Mouse (Mus musculus) heart, postnatal 4 days (tissue): ENCODE measurements around the gene Gin1. TPM values are rescaled to one million over a fixed set of nuclear protein-coding genes. Genes with fewer than 3 reads are reported as not detected.
A peak's percentile ranks its signal among the peaks of the same experiment; 100 is the strongest.
"Not testable (repeated sequence)": the region's sequence is repeated elsewhere in the genome, so short reads cannot be mapped to it uniquely, and the experiment has no call there.

Source experiments
- DNase-seq: peaks from one replicate; pipeline ENCODE4 v3.0.0; 2021
- total RNA-seq, 2 experiments: library from RNA; stranded (reverse); gene quantifications; 2 replicates each; pipeline ENCODE4 v1.2.3; 2021

Gene Gin1
- 1 to 10 TPM; 8.1 to 8.8 TPM for total RNA-seq

DNA sequence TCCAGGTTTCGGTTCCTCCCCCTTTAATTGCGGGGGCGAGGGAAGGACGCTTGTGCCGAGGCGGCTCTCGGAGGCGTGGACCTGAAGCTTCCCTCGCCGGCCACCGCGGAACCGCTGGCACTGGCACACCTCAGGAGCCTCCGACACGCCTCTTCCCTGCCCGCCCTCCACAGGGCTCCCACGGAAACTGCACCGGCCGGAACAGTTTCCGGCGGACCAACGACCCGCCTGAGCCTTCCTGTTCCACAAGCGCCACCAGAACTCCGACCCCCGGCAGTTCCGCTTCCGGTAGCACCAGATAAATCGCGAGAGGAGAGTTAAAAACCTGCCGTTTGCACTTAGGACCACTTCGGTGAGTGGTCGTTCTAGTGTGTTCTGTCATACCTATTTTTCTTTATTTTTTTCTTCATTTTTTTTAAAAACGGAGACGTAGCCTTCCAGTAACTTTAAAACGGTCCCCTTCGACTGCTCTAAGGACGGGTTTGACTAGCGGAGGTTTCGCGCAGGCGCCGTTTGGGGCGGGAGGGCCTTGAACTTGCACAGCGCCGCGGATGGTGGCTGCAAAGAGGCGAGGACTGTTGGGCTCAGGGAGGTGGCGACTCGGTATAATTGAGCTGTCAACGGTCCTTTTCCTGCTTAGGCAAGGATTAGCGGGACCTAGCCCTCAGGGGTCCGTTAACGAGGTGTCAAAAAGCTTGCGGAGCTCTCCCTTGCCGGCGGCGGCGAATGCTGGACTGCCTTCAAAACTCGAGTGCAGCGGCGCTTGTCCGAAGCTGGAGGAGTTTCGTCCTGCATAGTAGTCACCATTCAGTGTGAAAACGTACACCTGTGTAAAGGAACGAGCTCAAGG, at the start of gene Gin1, which contains the start of gene Ppip5k2:
Gin1 (plus strand) TSS at position 269 of the 850 bp plus-strand sequence.
Ppip5k2 (minus strand) TSS at position 508 of the 850 bp plus-strand sequence.
- DNase-seq: peak; percentile 96

DNA sequence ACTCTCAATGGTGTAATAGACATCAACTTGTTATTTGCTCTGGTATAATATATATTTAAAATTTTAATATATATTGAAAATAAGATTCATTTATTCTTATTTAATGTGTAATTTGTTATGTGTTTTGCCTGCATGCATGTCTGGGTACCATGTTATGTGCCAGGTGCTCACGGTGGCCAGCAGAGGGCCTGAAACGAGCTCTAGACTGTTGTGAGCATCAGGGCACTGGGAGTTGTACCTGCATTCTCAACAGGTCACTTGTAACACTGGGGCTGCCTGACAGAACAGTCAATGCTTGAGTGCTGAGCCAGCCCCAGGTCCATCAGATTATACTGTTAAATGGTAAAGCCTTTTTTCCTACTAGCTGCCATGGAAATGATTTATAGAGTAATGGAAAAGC, 43.2 kb upstream of the Gin1 start:
- peak; percentile 13 for DNase-seq

DNA sequence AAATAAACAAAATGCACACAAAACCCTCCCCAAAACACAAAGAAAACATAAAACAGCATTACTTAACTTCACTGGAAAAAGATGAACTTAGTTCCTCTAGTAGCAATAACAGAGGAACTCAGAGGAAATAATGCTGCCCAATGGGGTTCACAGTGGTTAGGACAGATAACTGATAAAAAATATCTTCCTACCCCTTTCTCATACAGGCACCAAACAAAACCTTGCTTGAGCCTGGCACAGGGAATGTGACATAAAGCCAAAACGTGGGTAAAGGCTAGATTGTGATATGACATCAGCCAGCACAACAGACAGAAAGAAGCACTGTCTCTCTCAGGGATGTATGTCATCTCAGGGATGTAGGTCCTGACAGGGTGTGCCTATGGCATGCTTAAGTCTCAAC, 40.6 kb upstream of the Gin1 start:
- no peak for DNase-seq

DNA sequence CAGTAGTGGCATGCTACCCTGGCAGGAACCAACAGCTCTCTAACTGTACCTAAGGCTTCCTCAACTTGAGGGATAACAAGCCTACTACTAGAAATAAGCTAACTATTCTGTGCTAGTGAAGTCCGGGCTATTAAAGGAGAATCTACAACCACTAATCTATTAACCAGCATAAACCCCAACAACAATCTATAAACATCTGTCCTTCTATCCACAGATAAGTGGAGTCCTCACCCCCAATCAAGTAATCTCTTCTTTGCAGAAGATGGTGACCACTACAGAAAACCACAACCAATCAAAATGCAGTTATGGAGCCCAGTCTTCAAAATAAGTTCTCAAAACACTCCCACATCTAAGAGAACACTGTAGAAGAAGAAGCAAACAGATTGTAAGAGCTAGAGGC, 26.9 kb upstream of the Gin1 start:
- DNase-seq: no peak

DNA sequence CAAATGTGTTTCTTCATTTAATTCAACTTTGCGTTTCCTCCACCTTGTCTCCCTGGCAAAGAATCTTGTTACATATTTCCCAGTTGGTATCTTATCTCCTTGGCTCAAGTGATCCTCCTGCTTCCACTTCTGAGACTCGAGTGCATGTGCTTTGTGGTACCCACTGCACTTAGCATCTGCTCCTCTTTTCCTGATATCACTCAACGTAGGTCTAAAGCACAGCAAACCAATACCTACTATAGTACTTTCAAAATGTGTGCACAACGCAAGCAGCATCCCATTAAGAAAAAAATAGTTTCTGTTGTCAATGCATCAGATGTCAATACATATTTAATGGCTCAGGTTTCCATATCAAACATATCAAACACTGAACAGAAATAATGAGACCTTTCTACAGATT, 24.3 kb upstream of the Gin1 start:
- no peak for DNase-seq

DNA sequence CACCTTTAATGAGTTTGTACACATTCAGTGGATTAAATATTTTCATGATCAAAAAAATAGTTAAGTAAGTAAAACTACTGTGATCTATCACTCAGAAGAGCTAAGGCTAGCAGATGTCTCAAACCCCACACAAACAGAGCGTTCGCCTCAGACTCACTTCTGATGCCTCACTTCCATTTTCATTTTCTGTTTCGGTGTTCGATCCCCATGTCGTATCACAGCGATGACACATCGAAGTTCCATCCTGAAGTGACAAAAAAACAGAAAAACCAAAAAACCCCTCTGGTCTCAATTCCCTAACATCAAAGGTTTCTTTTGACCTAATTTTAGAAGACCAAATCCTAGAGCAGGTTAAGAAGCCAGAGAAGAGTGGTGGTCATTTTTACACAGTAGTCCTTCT, 23.7 kb upstream of the Gin1 start:
- DNase-seq: no peak

DNA sequence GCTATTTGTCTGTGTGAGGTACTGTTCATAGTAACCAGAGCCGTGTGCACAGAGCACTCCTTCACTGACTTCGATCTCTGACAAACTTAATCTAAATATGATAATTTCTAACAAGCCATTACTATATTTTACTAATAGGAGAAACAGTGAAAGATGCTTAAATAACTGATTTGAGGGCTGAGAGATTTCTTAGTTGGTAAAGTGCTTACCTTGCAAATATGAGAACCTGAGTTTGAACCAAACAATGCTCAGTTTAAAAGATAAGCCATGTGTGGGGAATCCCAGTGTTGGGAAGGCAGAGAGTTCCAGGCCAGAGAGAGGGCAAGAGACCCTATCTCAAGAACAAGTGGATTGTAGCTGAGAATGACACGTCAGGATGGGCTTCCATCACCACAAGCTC, 21.8 kb upstream of the Gin1 start:
- no peak for DNase-seq

DNA sequence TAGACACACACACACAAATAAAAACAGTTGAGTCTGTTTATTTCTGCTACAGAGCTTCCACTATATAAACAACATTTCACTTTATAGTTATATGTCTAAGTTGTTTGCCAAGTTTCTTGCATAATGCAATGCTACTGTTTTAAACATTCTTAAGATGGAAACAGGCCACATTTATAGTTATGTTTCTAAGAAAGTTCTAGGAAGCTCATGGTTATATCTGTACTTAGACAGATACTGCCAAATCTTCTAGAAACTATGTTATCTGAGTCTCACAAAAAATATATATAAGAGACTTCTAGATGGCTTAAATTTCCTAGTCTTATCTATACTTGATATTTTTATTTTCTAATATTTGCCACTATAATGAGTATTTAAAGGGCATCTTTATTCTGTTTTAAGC, 16.8 kb upstream of the Gin1 start:
- no peak for DNase-seq

DNA sequence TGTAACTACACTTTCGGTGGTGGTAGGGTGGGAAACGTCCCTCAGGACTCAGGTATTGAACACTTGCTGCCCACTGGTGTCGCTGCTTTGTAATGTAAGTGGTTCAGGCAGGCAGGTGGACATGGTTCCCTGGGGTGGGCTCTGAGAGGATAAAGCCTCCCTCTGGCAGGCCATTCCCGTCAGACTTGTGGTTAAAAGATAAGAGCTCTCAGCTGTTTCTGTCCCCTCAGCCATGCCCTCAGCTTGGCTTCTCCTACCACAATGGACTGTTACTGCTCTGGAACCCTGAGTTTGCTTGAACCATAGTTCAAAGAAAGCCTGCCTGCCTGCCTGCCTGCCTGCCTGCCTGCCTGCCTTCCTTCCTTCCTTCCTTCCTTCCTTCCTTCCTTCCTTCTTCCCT, 15.6 kb upstream of the Gin1 start:
- no peak for DNase-seq

DNA sequence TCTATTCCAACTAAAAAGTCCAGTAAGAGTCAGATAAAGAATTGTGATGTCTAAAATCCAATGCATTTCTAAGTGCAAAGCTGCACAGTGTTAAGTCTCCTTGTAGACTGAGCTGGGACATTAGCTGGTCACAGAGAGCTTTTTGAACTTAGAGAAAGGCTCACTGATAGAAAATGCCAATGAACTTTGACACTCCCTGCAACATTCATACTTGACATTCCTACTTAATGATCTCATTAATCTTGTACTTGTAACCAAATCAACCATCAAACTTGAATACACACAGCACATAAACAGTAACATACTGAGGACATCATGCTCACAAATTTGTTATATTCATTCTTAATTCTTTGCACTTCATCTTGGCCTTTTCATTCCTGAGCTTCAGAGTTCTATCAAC, 10.1 kb upstream of the Gin1 start:
- DNase-seq: no peak

DNA sequence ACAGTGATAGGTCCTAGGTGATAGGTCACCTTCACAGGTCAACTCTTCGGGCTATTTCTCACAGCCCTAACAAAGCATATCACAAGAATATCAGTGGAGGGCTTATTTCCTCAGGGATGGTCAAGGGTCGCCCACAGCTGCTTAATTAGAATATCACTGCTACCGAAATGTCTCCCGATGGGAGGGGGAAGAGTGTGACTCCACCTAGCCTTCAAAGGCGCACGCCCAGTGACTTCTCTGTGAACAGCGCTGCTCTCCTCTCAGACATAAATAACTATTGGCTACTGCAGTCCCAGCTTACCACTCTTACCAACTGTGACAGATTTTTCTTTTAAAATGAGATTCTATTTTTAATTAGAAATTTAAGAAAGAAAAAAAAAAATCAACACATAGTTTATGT, 9.4 kb upstream of the Gin1 start:
- DNase-seq: peak; percentile 33

DNA sequence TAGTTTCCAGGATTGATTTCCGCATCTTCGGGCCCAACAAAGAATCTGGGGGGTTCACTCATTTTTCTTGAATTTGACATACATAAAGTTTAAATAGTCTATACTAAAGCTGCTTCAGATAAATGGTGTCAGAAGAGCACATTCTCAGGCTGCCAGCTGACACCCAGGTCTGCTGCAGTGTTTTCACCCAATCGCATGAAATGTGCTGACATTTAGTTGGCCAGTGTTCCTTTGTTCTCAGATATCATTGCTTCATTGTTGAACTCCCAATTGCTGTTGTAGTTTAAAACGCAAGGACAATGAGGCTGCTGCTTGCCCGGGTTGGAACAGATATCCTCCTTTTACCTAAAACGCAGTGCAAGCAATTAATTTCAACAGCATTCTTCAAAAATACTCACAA, 8.5 kb upstream of the Gin1 start:
- peak; percentile 42 for DNase-seq

DNA sequence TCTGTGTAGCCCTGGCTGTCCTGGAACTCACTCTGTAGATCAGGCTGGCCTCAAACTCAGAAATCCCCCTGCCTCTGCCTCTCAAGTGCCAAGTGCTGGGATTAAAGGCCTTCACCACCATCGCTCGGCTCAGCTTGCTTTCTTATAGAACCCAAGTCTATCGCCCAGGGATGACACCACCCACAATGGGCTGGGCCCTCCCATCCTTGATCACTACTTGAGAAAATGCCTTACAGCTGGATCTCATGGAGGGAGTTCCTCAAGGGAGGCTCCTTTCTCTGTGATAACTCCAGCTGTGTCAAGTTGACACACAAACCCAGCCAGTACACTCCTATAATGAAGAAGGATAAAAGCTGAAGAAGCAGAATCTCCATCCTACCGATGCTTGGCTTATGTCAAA, 4.3 kb upstream of the Gin1 start:
- not testable (repeated sequence) for DNase-seq

DNA sequence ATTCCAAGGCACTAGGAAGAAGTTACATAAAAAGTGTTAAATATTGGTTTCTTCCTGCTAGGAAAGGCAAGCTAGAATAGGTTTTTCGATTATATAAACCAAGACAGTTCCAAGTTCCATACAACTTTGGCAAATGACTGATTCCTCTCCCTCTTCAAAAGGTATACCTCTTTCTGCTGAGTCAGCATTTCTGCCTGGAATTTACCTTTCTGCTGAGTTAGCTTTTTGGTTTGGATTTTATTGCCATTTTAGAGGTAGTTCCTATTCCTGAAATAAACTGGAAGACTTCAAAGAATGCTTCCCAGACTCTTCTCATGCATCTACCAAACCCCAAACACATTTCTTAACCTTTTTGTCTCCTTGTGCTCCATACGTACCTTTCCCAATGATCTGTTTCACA, 1.9 kb upstream of the Gin1 start:
- DNase-seq: no peak

DNA sequence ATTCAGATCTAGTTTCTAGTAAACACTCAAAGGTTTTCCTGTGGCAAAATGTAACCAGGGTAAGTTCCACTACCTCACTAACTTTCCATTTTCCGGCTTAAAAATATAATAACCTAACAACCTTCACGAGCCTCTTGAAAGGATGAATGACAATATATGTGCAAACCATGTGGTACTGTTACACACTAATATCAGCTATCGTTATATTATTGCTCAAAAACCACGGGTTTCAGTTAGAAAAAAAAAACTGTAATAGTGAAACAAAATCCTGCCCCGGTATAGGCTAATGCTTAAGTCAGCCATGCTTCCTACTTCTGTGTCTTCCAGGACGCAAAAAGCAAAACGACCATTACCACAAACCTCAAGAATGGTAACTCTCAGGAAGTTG, 1.1 kb upstream of the Gin1 start:
- no peak for DNase-seq

DNA sequence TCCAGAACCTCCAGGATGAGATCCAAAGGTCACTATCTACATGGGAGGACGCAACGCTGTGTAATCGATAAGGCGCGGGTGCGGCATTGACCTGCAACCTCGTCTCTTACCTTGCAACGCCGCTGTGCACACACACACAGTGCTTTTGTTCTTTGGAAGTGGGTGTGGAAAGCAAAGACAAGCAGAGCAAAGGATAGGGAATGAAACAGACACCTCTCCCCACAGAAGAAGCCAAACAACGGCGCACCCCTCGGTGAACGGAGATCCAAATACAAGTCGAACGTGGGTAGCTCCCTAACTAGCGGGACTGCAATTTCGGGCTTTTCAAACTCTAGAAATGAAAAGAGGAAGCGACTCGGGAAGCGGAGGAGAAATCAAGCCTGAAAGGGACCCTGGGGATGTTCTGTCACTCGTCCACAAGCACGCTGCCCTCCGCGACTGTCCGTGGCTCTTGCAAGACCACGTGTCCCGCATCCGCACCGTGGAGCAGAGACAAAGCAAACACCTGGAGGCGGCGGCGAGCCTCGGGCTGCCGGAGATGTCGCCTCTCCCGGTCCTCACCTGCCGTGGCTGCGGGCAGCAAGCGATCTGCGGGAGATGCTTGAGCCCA, 573 bp upstream of the Gin1 start:
- DNase-seq: no peak

DNA sequence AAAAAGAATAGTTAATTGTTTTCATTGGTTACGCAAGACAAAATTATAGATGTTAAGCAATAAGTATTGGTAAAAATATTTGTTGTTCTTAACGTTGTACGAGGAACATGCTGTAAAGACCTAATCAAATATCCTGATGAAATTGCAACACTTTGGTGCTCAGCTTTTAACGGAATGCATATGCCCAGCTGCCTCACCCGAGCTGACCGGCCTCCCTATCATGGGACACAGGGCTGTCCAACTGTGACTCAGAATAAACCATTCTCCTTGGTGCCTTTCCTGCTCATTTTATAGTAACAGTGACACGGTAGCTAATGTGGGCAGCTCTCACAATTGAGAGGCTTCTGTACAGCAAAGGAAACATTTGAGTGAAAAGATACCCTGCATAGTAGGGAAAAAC, 1.1 kb downstream of the Gin1 start:
- DNase-seq: peak; percentile 35

DNA sequence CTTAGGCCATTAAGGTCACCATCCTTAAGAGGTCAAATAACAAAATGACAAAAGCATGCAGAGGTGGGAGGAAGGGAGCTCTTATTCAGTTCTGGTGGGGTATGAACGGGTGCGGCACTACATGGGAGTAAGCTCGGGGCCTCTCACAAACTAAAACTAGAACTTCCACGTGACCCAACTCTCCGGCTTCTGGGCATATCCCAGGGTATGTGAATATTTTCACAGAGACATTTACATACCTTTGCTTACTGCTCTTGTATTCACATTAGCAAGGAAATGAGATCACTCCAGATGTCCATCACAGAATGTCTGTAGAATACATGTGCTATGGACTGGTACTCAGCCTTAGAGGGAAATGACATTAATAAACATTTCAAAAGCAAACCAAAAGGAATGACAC, 1.8 kb downstream of the Gin1 start:
- DNase-seq: no peak

DNA sequence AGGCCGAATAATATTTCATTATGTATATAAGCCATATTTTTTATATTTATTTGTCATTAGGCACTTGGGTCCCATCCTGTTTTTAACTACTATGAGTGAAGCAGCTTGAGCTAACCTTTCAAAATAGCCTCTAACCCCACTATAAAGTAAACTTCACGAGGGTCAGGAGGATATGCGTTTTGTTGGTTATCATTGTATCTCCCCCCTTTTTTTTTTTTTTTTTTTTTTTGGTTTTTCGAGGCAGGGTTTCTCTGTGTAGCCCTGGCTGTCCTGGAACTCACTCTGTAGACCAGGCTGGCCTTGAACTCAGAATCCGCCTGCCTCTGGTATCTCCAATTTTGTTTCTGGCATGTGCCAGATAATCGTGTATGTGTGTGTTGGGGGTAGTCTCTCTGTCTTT, 3.4 kb downstream of the Gin1 start:
- no peak for DNase-seq

DNA sequence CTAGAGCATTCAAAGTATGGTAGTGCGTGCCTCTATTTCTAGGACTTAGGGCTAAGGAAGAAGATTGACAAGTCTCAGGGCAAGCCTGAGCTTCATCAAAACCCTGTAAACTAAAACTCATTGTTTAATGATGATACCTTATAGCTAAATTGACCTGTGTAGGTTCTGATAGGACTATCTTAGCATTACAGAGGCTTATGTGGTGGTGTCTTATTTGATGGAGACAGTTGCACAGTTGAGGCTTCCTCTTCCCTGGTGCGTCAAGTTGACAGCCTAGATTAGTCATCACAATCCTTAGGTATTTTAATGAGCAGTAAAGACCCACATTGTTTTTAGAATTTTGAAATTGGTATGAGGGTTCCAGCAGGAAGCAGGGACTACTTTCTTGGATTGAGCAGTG, 4.0 kb downstream of the Gin1 start:
- no peak for DNase-seq

DNA sequence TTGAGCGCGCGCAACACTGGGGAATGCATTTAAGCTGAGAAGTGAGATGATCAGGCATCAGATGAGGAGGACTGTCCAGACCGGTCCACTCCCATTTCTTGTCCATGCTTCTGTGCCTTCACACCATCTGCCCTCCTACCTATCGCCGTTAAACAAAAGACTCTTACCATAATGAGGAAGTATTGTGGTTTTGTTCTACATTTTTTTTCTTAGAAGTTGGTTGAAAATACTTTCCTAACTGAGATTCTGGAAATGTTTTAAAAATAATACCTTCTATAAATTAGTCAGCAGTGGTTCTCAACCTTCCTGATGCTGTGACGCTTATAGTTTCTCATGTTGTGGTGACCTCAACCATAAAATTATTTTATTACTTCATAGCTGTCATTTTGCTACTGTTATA, 11.7 kb downstream of the Gin1 start:
- DNase-seq: no peak

DNA sequence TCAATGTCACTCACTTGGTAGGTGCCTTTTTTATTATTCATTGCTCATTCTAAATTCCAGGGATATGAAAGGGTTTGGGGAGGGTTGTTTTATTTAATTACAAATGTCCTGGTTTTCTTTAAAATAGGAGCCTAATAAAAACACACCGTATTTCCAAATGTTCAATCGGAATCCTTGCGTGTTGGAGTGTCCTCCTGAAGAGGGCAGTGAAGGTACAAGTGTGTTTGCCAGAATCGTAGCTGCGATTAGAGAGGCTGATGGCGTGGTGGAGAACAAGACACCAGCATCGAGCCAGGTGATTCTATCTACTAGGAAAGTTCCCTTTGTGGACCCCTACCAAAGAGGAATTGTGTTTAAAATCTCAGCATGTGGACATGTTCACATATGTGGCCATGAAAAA, 15.0 kb downstream of the Gin1 start:
- peak; percentile 19 for DNase-seq

DNA sequence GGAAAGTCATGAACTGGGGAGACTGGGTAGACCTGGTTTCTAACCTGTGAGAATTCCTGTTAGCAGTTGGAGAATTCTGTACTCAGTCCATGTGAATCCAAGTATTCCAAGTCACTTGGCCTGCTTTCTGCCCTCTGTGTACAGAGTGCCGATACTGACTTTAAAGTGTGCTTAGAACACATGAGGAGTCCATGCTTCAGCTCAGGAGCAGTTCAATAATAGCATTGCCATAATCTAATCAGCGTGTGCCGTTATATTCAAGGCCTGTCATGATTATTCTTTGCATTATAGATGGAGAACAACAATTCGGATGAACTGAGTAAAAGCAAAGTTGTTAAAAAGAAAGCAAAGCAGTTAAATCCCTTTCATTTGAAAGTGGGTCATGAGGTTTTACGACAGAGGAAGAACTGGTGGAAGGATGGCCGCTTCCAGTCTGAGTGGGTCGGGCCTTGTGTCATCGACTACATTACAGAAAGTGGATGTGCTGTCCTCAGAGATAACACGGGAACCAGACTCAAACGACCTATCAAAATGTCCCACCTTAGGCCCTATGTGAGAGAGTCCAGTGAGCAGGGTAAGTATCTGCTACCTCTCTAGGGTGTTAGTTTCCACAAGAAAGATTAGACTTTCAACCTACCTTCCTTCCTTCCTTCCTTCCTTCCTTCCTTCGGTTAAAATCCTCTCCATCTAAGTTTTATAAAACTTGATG, 15.9 kb downstream of the Gin1 start:
- DNase-seq: no peak

DNA sequence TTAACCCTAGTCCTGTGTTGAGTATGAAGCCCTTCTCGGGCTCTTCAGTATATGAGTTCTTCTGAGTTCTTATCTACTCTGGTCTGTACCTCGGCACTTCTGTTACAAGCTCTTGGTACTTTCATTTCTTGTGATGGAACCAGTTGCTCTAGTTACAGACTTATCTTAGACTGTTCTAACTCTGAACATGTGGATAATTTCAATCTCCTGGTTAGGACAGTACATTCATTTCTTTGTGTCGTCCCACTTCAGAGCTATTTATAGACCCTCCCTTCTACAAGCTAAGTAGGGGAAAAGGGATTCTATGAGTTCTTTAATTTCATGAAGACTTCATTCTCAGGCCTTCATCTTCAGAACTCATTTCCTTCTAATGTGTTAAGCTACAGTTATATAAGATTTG, 17.7 kb downstream of the Gin1 start:
- no peak for DNase-seq
